Mouse (Mus musculus) heart, postnatal 0 days (tissue): ENCODE results near the gene 9430038I01Rik. TPM values are rescaled to one million over a fixed set of nuclear protein-coding genes. Genes with fewer than 3 reads are reported as not detected.

Source experiments
- ATAC-seq: fragments of 200-750 bp; cut with Nextera tagmentation; 2 replicates; pipeline ENCODE4 v1.8.0; 2017; ENCODE audit warnings: low read depth, moderate number of reproducible peaks, moderate library complexity; ENCODE audit not compliant: insufficient read depth
- DNase-seq: peaks from one replicate; pipeline ENCODE4 v3.0.0-alpha.2; 2016; ENCODE audit warnings: low spot score
- H3K27ac ChIP-seq: fragments of 300-500 bp; sonication (generic); 2 replicates; pipeline ENCODE4 v1.5.1; 2014; ENCODE audit warnings: low read depth, mild to moderate bottlenecking
- H3K27me3 ChIP-seq: fragments of 300-500 bp; sonication (generic); 2 replicates; pipeline ENCODE4 v1.6.1; 2014; ENCODE audit warnings: low read length, mixed read lengths; ENCODE audit not compliant: control insufficient read depth, insufficient read depth
- H3K36me3 ChIP-seq: fragments of 300-500 bp; sonication (generic); replicated peaks from 2 replicates; pipeline ENCODE4 v1.6.1; 2014; ENCODE audit warnings: low read length, mixed read lengths; ENCODE audit not compliant: control insufficient read depth, insufficient read depth
- H3K4me1 ChIP-seq: fragments of 300-500 bp; sonication (generic); 2 replicates; pipeline ENCODE4 v1.6.1; 2014; ENCODE audit warnings: antibody characterized with exemption; ENCODE audit not compliant: control insufficient read depth, insufficient read depth
- H3K4me2 ChIP-seq: fragments of 300-500 bp; sonication (generic); 2 replicates; pipeline ENCODE4 v1.6.1; 2014; ENCODE audit warnings: low read depth, mild to moderate bottlenecking, low read length, moderate library complexity
- H3K4me3 ChIP-seq: fragments of 300-500 bp; sonication (generic); 2 replicates; pipeline ENCODE4 v1.5.1; 2014; ENCODE audit warnings: low read depth, low read length
- H3K9ac ChIP-seq: fragments of 300-500 bp; sonication (generic); replicated peaks from 2 replicates; pipeline ENCODE4 v1.6.1; 2014; ENCODE audit warnings: low read depth, low read length, mixed read lengths
- H3K9me3 ChIP-seq: fragments of 300-500 bp; sonication (generic); replicated peaks from 2 replicates; pipeline ENCODE4 v1.6.1; 2016; ENCODE audit warnings: low read length; ENCODE audit not compliant: control insufficient read depth
- CTCF ChIP-seq: IDR thresholded peaks from 2 replicates; pipeline ENCODE4 v1.5.1; 2016; ENCODE audit warnings: antibody characterized with exemption, control low read depth, low read depth
- EP300 ChIP-seq: IDR thresholded peaks from 2 replicates; pipeline ENCODE4 v1.6.1; 2016; ENCODE audit warnings: antibody characterized with exemption, low read depth
- WGBS: fragments of 180-500 bp; shearing (Covaris S2); extraction: QIAGEN DNeasy Blood & Tissue Kit; methylation state at CpG from one replicate; pipeline ENCODE4 v1.1.7; 2014; 5-methylcytosine and 5-hydroxymethylcytosine counted together
- polyA plus RNA-seq: library from polyadenylated mRNA; unstranded; fragments of >200 nt; fragmentation: Nextera tagmentation; extraction: Ambion mirVana; gene quantifications from 2 replicates; pipeline ENCODE4 v1.2.1, GENCODE M21; 2015
- total RNA-seq: library from RNA; depleted of rRNA; stranded (reverse); fragments of >200 nt; gene quantifications from 2 replicates; pipeline ENCODE4 v1.2.3, GENCODE M21; 2014; ENCODE audit warnings: low replicate concordance; rRNA removed

9430038I01Rik gene
- total and polyA plus RNA-seq, 2 experiments from 2014 or later = 11.8 to 15.0 TPM

GRCm38 (mm10) chr7:137365056-137365455, 45.5 kb downstream of the 9430038I01Rik start:
- H3K36me3 ChIP-seq = no peaks in the 10 kb centered on the region
- H3K4me2 ChIP-seq = no peak overlapping the region
- no peak overlapping the region for H3K9ac ChIP-seq
- no peak overlapping the region for H3K27ac ChIP-seq
- no peak for TF ChIP-seq CTCF
- TF ChIP-seq EP300 = no peak
- ATAC-seq (no peak), DNase-seq (no peak)
- H3K4me1 ChIP-seq = no peaks in the 10 kb centered on the region
- H3K9me3 ChIP-seq = no peaks in the 10 kb centered on the region
- 87% methylated on average over 8 of the region's 8 CpGs for WGBS
- no peak overlapping the region for H3K4me3 ChIP-seq
- no peaks in the 10 kb centered on the region for H3K27me3 ChIP-seq

GRCm38 (mm10) chr7:137364571-137364970, 46.0 kb downstream of the 9430038I01Rik start:
- H3K4me2 ChIP-seq = no peak overlapping the region
- TF ChIP-seq EP300 = no peak
- no peak overlapping the region for H3K4me3 ChIP-seq
- H3K27me3 ChIP-seq = no peaks in the 10 kb centered on the region
- H3K36me3 ChIP-seq = no peaks in the 10 kb centered on the region
- no peaks in the 10 kb centered on the region for H3K4me1 ChIP-seq
- 64% methylated on average over 7 of the region's 7 CpGs for WGBS
- no peak overlapping the region for H3K27ac ChIP-seq
- ATAC-seq = no peak
- no peaks in the 10 kb centered on the region for H3K9me3 ChIP-seq
- H3K9ac ChIP-seq = no peak overlapping the region
- no peak for DNase-seq

- WGBS = 61% methylated on average over 7 of the region's 7 CpGs
- no peak for TF ChIP-seq CTCF
- TF ChIP-seq EP300 = no peak
These were observed 63.7 kb downstream of the 9430038I01Rik start for GRCm38 (mm10) chr7:137346860-137347259.

GRCm38 (mm10) chr7:137346068-137346467, 64.5 kb downstream of the 9430038I01Rik start:
- H3K36me3 ChIP-seq = no peaks in the 10 kb centered on the region
- no peak overlapping the region for H3K9ac ChIP-seq
- no peak overlapping the region for H3K27ac ChIP-seq
- no peak for ATAC-seq
- no peak for DNase-seq
- no peaks in the 10 kb centered on the region for H3K27me3 ChIP-seq
- no peak overlapping the region for H3K4me2 ChIP-seq
- no peak overlapping the region for H3K4me3 ChIP-seq
- peaks cover 4% of the 10 kb centered on the region; the same call in 1 of the 2 replicates for H3K4me1 ChIP-seq
- no peak for TF ChIP-seq EP300
- TF ChIP-seq CTCF = no peak
- 57% methylated on average over 10 of the region's 10 CpGs for WGBS
- no peaks in the 10 kb centered on the region for H3K9me3 ChIP-seq

More at GRCm38 (mm10) chr7:137346860-137347259, 63.7 kb downstream of the 9430038I01Rik start:
- Histone ChIP-seq H3K36me3 (no peaks in the 10 kb centered on the region), H3K9ac (no peak overlapping the region), H3K9me3 (no peaks in the 10 kb centered on the region), H3K27me3 (no peaks in the 10 kb centered on the region), H3K27ac (no peak overlapping the region), H3K4me2 (no peak overlapping the region), H3K4me3 (no peak overlapping the region), H3K4me1 (peaks cover 4% of the 10 kb centered on the region; the same call in 1 of the 2 replicates)
- ATAC-seq (no peak), DNase-seq (no peak)

- no peaks in the 10 kb centered on the region for H3K36me3 ChIP-seq
- H3K4me3 ChIP-seq = no peak overlapping the region
- no peaks in the 10 kb centered on the region for H3K9me3 ChIP-seq
- H3K27ac ChIP-seq = no peak overlapping the region
- TF ChIP-seq EP300 (no peak), CTCF (no peak)
- 69% methylated on average over 2 of the region's 2 CpGs for WGBS
- DNase-seq (no peak), ATAC-seq (no peak)
- no peak overlapping the region for H3K9ac ChIP-seq
- H3K4me2 ChIP-seq = no peak overlapping the region
- no peaks in the 10 kb centered on the region for H3K4me1 ChIP-seq
- peaks cover 18% of the 10 kb centered on the region for H3K27me3 ChIP-seq
These were observed 76.6 kb downstream of the 9430038I01Rik start for GRCm38 (mm10) chr7:137333951-137334350.

Other genes with a start within 250 kb of the 9430038I01Rik start
- gene Ebf3, start 96.3 kb downstream of the 9430038I01Rik start, total RNA-seq = 3.7 and 8.2 TPM in 2 replicates
- 0.97 and 1.1 TPM in 2 replicates for gene Ebf3, start 96.3 kb downstream of the 9430038I01Rik start, polyA plus RNA-seq
- gene Glrx3, start 26.9 kb upstream of the 9430038I01Rik start, total RNA-seq = 88.1 and 96.7 TPM in 2 replicates
- gene Glrx3, start 26.9 kb upstream of the 9430038I01Rik start, polyA plus RNA-seq = 162 and 164 TPM in 2 replicates